Mouse (Mus musculus) gastrocnemius, postnatal 36 days (tissue): ENCODE results near the gene Arid5b. TPM values are rescaled to one million over a fixed set of nuclear protein-coding genes. Genes with fewer than 3 reads are reported as not detected.
"Not testable (repeated sequence)": the region's sequence is repeated elsewhere in the genome, so short reads cannot be mapped to it uniquely, and the experiment has no call there.

Experiments
- DNase-seq, 2 experiments: peaks; one replicate each; pipeline ENCODE4 v3.0.0; 2022
- intact Hi-C: fragments of 180-260 bp; cut with DNase I; formaldehyde crosslinking; loops from one replicate; pipeline ENCODE4 v1.15.1; 2025
- total RNA-seq, 2 experiments: library from RNA; stranded (reverse); gene quantifications; 2 replicates each; pipeline ENCODE4 v1.2.3; 2021

Gene Arid5b
- total RNA-seq, 2 experiments from 2014 or later = 13.9 to 17.6 TPM

- intact Hi-C loops = no loop called here
- no peak for DNase-seq
These were observed 177.3 kb downstream of the Arid5b start for GRCm38 (mm10) chr10:68101251-68101650.

- intact Hi-C loops = no loop called here
- no peak for DNase-seq
These were observed 178.0 kb downstream of the Arid5b start for GRCm38 (mm10) chr10:68100506-68100905.

GRCm38 (mm10) chr10:68099801-68100200, 178.7 kb downstream of the Arid5b start:
- DNase-seq, intact Hi-C loops: not testable (repeated sequence)

GRCm38 (mm10) chr10:68097821-68098675, 180.5 kb downstream of the Arid5b start:
- intact Hi-C loops = no loop called here
- DNase-seq = no peak

GRCm38 (mm10) chr10:68096395-68096794, 182.1 kb downstream of the Arid5b start:
- no peak for DNase-seq
- intact Hi-C loops = no loop called here

GRCm38 (mm10) chr10:68095136-68095535, 183.4 kb downstream of the Arid5b start:
- intact Hi-C loops = no loop called here
- DNase-seq = no peak

- DNase-seq = no peak
- intact Hi-C loops = loop anchor here (5.0 kb wide), 1 partner anchor 34 kb away; no protein-coding TSS in a partner anchor
These were observed 185.0 kb downstream of the Arid5b start for GRCm38 (mm10) chr10:68093496-68093895.

- intact Hi-C loops = loop anchor here (5.0 kb wide), 1 partner anchor 35 kb away; no protein-coding TSS in a partner anchor
- DNase-seq = no peak
These were observed 186.7 kb downstream of the Arid5b start for GRCm38 (mm10) chr10:68091840-68092239.

- intact Hi-C loops = loop anchor here (5.0 kb wide), 1 partner anchor 36 kb away; no protein-coding TSS in a partner anchor
- no peak for DNase-seq
These were observed 187.5 kb downstream of the Arid5b start for GRCm38 (mm10) chr10:68091011-68091410.

GRCm38 (mm10) chr10:68090544-68090943, 188.0 kb downstream of the Arid5b start:
- no peak for DNase-seq
- intact Hi-C loops = loop anchor here (5.0 kb wide), 1 partner anchor 37 kb away; no protein-coding TSS in a partner anchor

GRCm38 (mm10) chr10:68090197-68090535, 188.4 kb downstream of the Arid5b start:
- intact Hi-C loops = loop anchor here (5.0 kb wide), 1 partner anchor 37 kb away; no protein-coding TSS in a partner anchor

GRCm38 (mm10) chr10:68089435-68090196, 188.9 kb downstream of the Arid5b start:
- no peak for DNase-seq
- intact Hi-C loops = loop anchor here (5.0 kb wide), 1 partner anchor 38 kb away; no protein-coding TSS in a partner anchor

More at GRCm38 (mm10) chr10:68090197-68090535, 188.4 kb downstream of the Arid5b start:
- peak; percentile 71 to 82 for DNase-seq

- intact Hi-C loops = no loop called here
- DNase-seq = no peak
These were observed 190.8 kb downstream of the Arid5b start for GRCm38 (mm10) chr10:68087722-68088121.

- intact Hi-C loops = no loop called here
- DNase-seq = no peak
These were observed 191.6 kb downstream of the Arid5b start for GRCm38 (mm10) chr10:68086973-68087372.

- intact Hi-C loops = no loop called here
- DNase-seq = no peak
These were observed 193.0 kb downstream of the Arid5b start for GRCm38 (mm10) chr10:68085574-68085973.

GRCm38 (mm10) chr10:68081712-68082111, 196.8 kb downstream of the Arid5b start:
- intact Hi-C loops = no loop called here
- DNase-seq = no peak

GRCm38 (mm10) chr10:68079910-68080670, 198.4 kb downstream of the Arid5b start:
- intact Hi-C loops = no loop called here
- no peak for DNase-seq

- no peak for DNase-seq
- intact Hi-C loops = no loop called here
These were observed 199.8 kb downstream of the Arid5b start for GRCm38 (mm10) chr10:68078708-68079107.

GRCm38 (mm10) chr10:68075181-68075580, 203.4 kb downstream of the Arid5b start:
- intact Hi-C loops = no loop called here
- no peak for DNase-seq

GRCm38 (mm10) chr10:68074291-68074690, 204.2 kb downstream of the Arid5b start:
- DNase-seq = no peak
- intact Hi-C loops = no loop called here
